Mouse (Mus musculus) CH12.LX (cell line): ENCODE measurements around the gene Psmd11. TPM values are rescaled to one million over a fixed set of nuclear protein-coding genes. Genes with fewer than 3 reads are reported as not detected.
A peak's percentile ranks its signal among the peaks of the same experiment; 100 is the strongest.

ENCODE experiments used
- DNase-seq: peaks from one replicate; pipeline ENCODE4 v3.0.0-alpha.2; 2013; ENCODE audit errors: extremely low read depth
- H3K27ac ChIP-seq: 2 replicates; pipeline ENCODE4 v1.5.1; 2012; ENCODE audit warnings: low read depth, mild to moderate bottlenecking, control low read depth, moderate library complexity; ENCODE audit not compliant: insufficient read depth
- H3K27me3 ChIP-seq: replicated peaks from 2 replicates; pipeline ENCODE3; 2012; ENCODE audit warnings: inconsistent platforms
- H3K36me3 ChIP-seq, 2 experiments: replicated peaks in 1 of 2; 2 replicates each; pipeline versions ENCODE3 to v1.6.1; 2012; ENCODE audit warnings: inconsistent platforms in 1 of 2, low read length in 1 of 2, mild to moderate bottlenecking in 1 of 2, mixed read lengths in 1 of 2, moderate library complexity in 1 of 2; ENCODE audit not compliant: control insufficient read depth in 1 of 2, insufficient read depth in 1 of 2
- H3K4me1 ChIP-seq, 2 experiments: 2 replicates each; pipeline ENCODE4 v1.6.1; 2012; ENCODE audit warnings: inconsistent platforms in 1 of 2, moderate library complexity in 1 of 2; ENCODE audit not compliant: insufficient read depth in 2 of 2, control insufficient read depth in 1 of 2
- H3K4me2 ChIP-seq: 2 replicates; pipeline ENCODE4 v1.6.1; 2012; ENCODE audit warnings: low read depth, mild to moderate bottlenecking, control low read depth; ENCODE audit not compliant: poor library complexity, insufficient read depth, severe bottlenecking
- H3K4me3 ChIP-seq, 3 experiments: fragments of 150-350 bp in 1 of 3; sonication (generic) in 1 of 3; replicated peaks in 1 of 3; 2 replicates each; pipeline versions ENCODE3 to v1.5.1; 2011 to 2012; ENCODE audit warnings: low read depth in 2 of 3, low read length in 2 of 3, mild to moderate bottlenecking in 2 of 3, moderate library complexity in 2 of 3, control low read depth in 1 of 3, improper control_type of control experiment in 1 of 3, inconsistent platforms in 1 of 3, mixed read lengths in 1 of 3; ENCODE audit not compliant: poor library complexity in 1 of 3
- H3K79me2 ChIP-seq: replicated peaks from 2 replicates; pipeline ENCODE4 v1.6.1; 2012; ENCODE audit warnings: mild to moderate bottlenecking, moderate library complexity; ENCODE audit not compliant: control insufficient read depth, poor library complexity, insufficient read depth, severe bottlenecking; ENCODE audit errors: extremely low read depth
- H3K9ac ChIP-seq: 2 replicates; pipeline ENCODE4 v1.6.1; 2012; ENCODE audit warnings: low read depth, mild to moderate bottlenecking, control low read depth, moderate library complexity; ENCODE audit not compliant: insufficient read depth
- H3K9me3 ChIP-seq: replicated peaks from 2 replicates; pipeline ENCODE3; 2012; ENCODE audit warnings: low read length, inconsistent platforms, mixed read lengths
- BHLHE40 ChIP-seq: IDR thresholded peaks from 2 replicates; pipeline ENCODE4 v1.6.1; 2011; ENCODE audit warnings: mild to moderate bottlenecking, low read depth, low read length, improper control_type of control experiment
- CHD2 ChIP-seq: IDR thresholded peaks from 2 replicates; pipeline ENCODE4 v1.6.1; 2011; ENCODE audit warnings: low read length, improper control_type of control experiment
- ELF1 ChIP-seq: IDR thresholded peaks from 2 replicates; pipeline ENCODE4 v1.6.1; 2014; ENCODE audit warnings: low read depth, mild to moderate bottlenecking, inconsistent platforms, low read length, improper control_type of control experiment
- EP300 ChIP-seq: IDR thresholded peaks from 2 replicates; pipeline ENCODE4 v1.6.1; 2011; ENCODE audit warnings: low read length, improper control_type of control experiment
- ETS1 ChIP-seq: conservative IDR thresholded peaks from 2 replicates; pipeline ENCODE4 v1.6.1; 2012; ENCODE audit warnings: low read depth, mild to moderate bottlenecking, inconsistent platforms, low read length, improper control_type of control experiment, moderate library complexity
- GABPA ChIP-seq: IDR thresholded peaks from 2 replicates; pipeline ENCODE4 v1.6.1; 2012; ENCODE audit warnings: low read depth, low read length, improper control_type of control experiment, inconsistent platforms; ENCODE audit not compliant: insufficient replicate concordance
- HCFC1 ChIP-seq: IDR thresholded peaks from 2 replicates; pipeline ENCODE4 v1.6.1; 2012; ENCODE audit warnings: low read depth, mild to moderate bottlenecking, inconsistent platforms, low read length, improper control_type of control experiment
- IRF4 ChIP-seq: IDR thresholded peaks from 2 replicates; pipeline ENCODE4 v1.6.1; 2014; ENCODE audit warnings: low read depth, mild to moderate bottlenecking, inconsistent platforms, low read length, improper control_type of control experiment
- JUND ChIP-seq: conservative IDR thresholded peaks from 2 replicates; pipeline ENCODE4 v1.6.1; 2011; ENCODE audit warnings: low read depth, low read length, improper control_type of control experiment
- KAT2A ChIP-seq: IDR thresholded peaks from 2 replicates; pipeline ENCODE4 v1.6.1; 2012; ENCODE audit warnings: low read length, improper control_type of control experiment, inconsistent platforms; ENCODE audit not compliant: insufficient replicate concordance
- MAFK ChIP-seq: IDR thresholded peaks from 2 replicates; pipeline ENCODE4 v1.6.1; 2011; ENCODE audit warnings: low read length, improper control_type of control experiment; ENCODE audit not compliant: insufficient replicate concordance
- MAX ChIP-seq: IDR thresholded peaks from 2 replicates; pipeline ENCODE4 v1.6.1; 2011; ENCODE audit warnings: low read length, improper control_type of control experiment
- MEF2A ChIP-seq: IDR thresholded peaks from 2 replicates; pipeline ENCODE4 v1.6.1; 2014; ENCODE audit warnings: low read depth, mild to moderate bottlenecking, inconsistent platforms, low read length, improper control_type of control experiment, borderline replicate concordance
- MXI1 ChIP-seq: IDR thresholded peaks from 2 replicates; pipeline ENCODE4 v1.6.1; 2011; ENCODE audit warnings: mild to moderate bottlenecking, low read depth, low read length, improper control_type of control experiment
- NELFE ChIP-seq: IDR thresholded peaks from 2 replicates; pipeline ENCODE4 v1.6.1; 2011; ENCODE audit warnings: low read depth, low read length, improper control_type of control experiment
- PAX5 ChIP-seq: IDR thresholded peaks from 2 replicates; pipeline ENCODE4 v1.6.1; 2012; ENCODE audit warnings: low read length, inconsistent platforms, mixed read lengths
- POLR2AphosphoS2 ChIP-seq: IDR thresholded peaks from 2 replicates; pipeline ENCODE4 v1.6.1; 2011; ENCODE audit warnings: low read depth, low read length, improper control_type of control experiment
- SIN3A ChIP-seq: IDR thresholded peaks from 2 replicates; pipeline ENCODE4 v1.6.1; 2012; ENCODE audit warnings: low read length, improper control_type of control experiment, inconsistent platforms
- SMC3 ChIP-seq: IDR thresholded peaks from 2 replicates; pipeline ENCODE4 v1.6.1; 2011; ENCODE audit warnings: low read depth, low read length, improper control_type of control experiment
- TBP ChIP-seq: conservative IDR thresholded peaks from 2 replicates; pipeline ENCODE4 v1.6.1; 2011; ENCODE audit warnings: low read depth, low read length, improper control_type of control experiment
- TCF12 ChIP-seq: IDR thresholded peaks from 2 replicates; pipeline ENCODE4 v1.6.1; 2014; ENCODE audit warnings: low read depth, mild to moderate bottlenecking, inconsistent platforms, low read length, improper control_type of control experiment
- UBTF ChIP-seq: IDR thresholded peaks from 2 replicates; pipeline ENCODE4 v1.6.1; 2012; ENCODE audit warnings: low read depth, mild to moderate bottlenecking, inconsistent platforms, low read length, improper control_type of control experiment, moderate library complexity
- USF2 ChIP-seq: conservative IDR thresholded peaks from 2 replicates; pipeline ENCODE4 v1.6.1; 2011; ENCODE audit warnings: low read depth, low read length, improper control_type of control experiment
- dilution Hi-C: fragments of 300-500 bp; cut with MboI; formaldehyde crosslinking; loops from 2 replicates; pipeline ENCODE4 v1.14.3; 2020; ENCODE audit warnings: low sequenced_read_pairs; ENCODE audit not compliant: extremely low pct_unique_long_range_greater_than_20kb, extremely low pct_ligation_motif_present
- in situ Hi-C: fragments of 300-500 bp; cut with MboI; formaldehyde crosslinking; loops from 3 replicates; pipeline ENCODE4 v1.14.3; 2019; ENCODE audit warnings: low sequenced_read_pairs, low pct_ligation_motif_present, low pct_unique_long_range_greater_than_20kb, mixed read lengths
- polyA plus RNA-seq: library from polyadenylated mRNA; unstranded; fragments of >175 nt; gene quantifications from 2 replicates; pipeline ENCODE4 v1.2.1, GENCODE M21; 2012; ENCODE audit warnings: low read depth; ENCODE audit not compliant: insufficient read length
- total RNA-seq, 2 experiments: library from RNA; depleted of rRNA; stranded (reverse); fragments of 300-350 nt in 1 of 2; fragments of >200 nt in 1 of 2; gene quantifications; 2 replicates each; pipeline ENCODE4 v1.2.3; 2012 to 2014

Psmd11 gene
- total and polyA plus RNA-seq, 3 experiments, result 116 to 191 (median 141) TPM

DNA sequence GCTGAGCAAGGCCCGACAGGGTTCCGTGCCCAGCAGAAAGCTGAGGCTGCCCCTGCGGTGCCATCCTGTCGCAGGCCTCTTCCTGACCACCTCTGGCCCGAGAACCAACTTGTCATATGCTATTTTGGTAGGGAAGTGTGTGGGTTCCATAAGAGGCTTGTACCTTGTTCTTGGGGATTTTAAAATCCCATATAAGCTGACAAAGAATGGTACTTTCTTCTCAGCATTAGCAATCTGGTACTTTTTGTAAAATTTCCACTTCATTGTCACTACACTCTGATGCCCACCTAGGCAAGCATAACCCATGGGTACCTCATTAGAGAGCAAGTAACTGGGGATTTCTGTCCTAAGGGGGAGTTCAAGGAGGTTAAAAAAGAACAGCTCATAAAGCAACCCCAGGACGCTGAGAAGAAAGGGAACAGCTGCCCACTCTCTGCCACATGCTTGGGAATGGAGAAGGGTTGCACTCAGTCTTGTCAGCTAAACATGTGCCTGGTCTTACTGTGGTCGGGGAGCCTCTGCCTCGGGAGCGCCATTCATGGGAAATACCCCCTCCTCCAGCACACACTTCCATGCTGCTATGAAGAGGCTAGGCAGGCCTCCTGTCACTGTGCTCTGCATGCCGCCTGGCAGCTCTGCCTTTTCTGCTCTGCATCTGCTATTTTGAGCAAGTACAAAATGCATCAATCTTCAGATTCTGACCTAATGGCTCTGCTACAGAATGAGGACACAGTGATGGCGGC lies 70.1 kb downstream of the Psmd11 start:
- in situ Hi-C loops, result no loop called here
- peaks cover 47 to 79% of the 10 kb centered on the region in 2 experiments for H3K4me1 ChIP-seq
- peak overlapping the region in 1 of 3 experiments; percentile 2 for H3K4me3 ChIP-seq
- dilution Hi-C loops, result no loop called here
- H3K27me3 ChIP-seq, result no peaks in the 10 kb centered on the region
- no peaks in the 10 kb centered on the region for H3K79me2 ChIP-seq
- no peaks in the 10 kb centered on the region for H3K36me3 ChIP-seq
- no peak for DNase-seq
- H3K4me2 ChIP-seq, result peak overlapping the region; percentile 2; the same call in 1 of the 2 replicates
- TF ChIP-seq MAFK (0 out of 2 replicates have a peak, but pooled peaks have one; percentile 15), UBTF (0 out of 2 replicates have a peak, but pooled peaks have one; percentile 36), MEF2A (peak; percentile 93), MAX (peak; percentile 57; the same call in 1 of the 2 replicates), USF2 (no peak), TCF12 (peak; percentile 45; the same call in 1 of the 2 replicates), TBP (0 out of 2 replicates have a peak, but pooled peaks have one; percentile 56), EP300 (peak; percentile 67), ELF1 (0 out of 2 replicates have a peak, but pooled peaks have one; percentile 5), IRF4 (peak; percentile 84), BHLHE40 (peak; percentile 30; the same call in 1 of the 2 replicates), POLR2AphosphoS2 (no peak), PAX5 (no peak), ETS1 (peak; percentile 80), KAT2A (no peak)
- H3K27ac ChIP-seq, result peak overlapping the region; percentile 72
- peak overlapping the region; percentile 1 for H3K9ac ChIP-seq
- peaks cover 2% of the 10 kb centered on the region for H3K9me3 ChIP-seq

DNA sequence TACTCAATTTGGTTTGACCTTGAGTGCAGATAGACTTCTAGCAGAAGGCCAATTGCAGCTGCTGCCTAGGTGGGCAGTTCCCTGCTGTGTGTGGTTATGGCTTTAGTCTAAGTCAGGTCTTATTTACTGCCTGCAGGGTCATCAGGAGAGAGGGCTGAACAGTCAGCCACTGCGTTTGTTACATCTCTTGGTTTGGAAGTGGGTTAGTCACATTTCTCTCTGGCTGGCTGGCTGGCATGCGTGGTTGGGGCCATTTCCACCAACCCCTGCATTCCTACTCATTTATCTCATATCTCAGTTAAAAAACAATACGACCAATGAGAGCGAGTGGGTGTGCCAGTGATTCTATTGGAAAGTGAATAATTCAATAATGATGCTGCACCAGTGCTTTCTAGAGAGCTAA lies 71.1 kb downstream of the Psmd11 start:
- peaks cover 57 to 88% of the 10 kb centered on the region in 2 experiments for H3K4me1 ChIP-seq
- dilution Hi-C loops, result no loop called here
- in situ Hi-C loops, result no loop called here

More for the DNA sequence above, 71.1 kb downstream of the Psmd11 start:
- H3K9me3 ChIP-seq, result no peaks in the 10 kb centered on the region
- no peaks in the 10 kb centered on the region for H3K79me2 ChIP-seq
- no peak overlapping the region for H3K4me2 ChIP-seq
- DNase-seq, result no peak
- no peaks in the 10 kb centered on the region for H3K36me3 ChIP-seq
- H3K9ac ChIP-seq, result no peak overlapping the region
- H3K4me3 ChIP-seq, result no peak overlapping the region
- TF ChIP-seq NELFE (no peak), JUND (no peak), TBP (no peak), ETS1 (no peak), GABPA (no peak), MXI1 (no peak), CHD2 (no peak), HCFC1 (no peak; the same call in 1 of the 2 replicates), SIN3A (no peak), SMC3 (no peak), IRF4 (no peak), TCF12 (no peak)
- no peaks in the 10 kb centered on the region for H3K27me3 ChIP-seq
- H3K27ac ChIP-seq, result peak overlapping the region; percentile 72; the same call in 1 of the 2 replicates
